Mouse (Mus musculus) CH12.LX (cell line): ENCODE measurements around the gene Wdfy4.

Source experiments
- CHD2 ChIP-seq: IDR thresholded peaks from 2 replicates; pipeline ENCODE4 v1.6.1; 2011; ENCODE audit warnings: low read length, improper control_type of control experiment
- CTCF ChIP-seq, 2 experiments: IDR thresholded peaks in 1 of 2; conservative IDR thresholded peaks in 1 of 2; 2 replicates each; pipeline ENCODE4 v1.5.1; 2011 to 2012; ENCODE audit warnings: low read depth in 2 of 2, low read length in 2 of 2, improper control_type of control experiment in 1 of 2, inconsistent platforms in 1 of 2, mild to moderate bottlenecking in 1 of 2, moderate library complexity in 1 of 2
- EP300 ChIP-seq: IDR thresholded peaks from 2 replicates; pipeline ENCODE4 v1.6.1; 2011; ENCODE audit warnings: low read length, improper control_type of control experiment
- POLR2A ChIP-seq: IDR thresholded peaks from 2 replicates; pipeline ENCODE4 v1.6.1; 2011; ENCODE audit warnings: low read depth, mild to moderate bottlenecking, improper control_type of control experiment, low read length
- POLR2AphosphoS2 ChIP-seq: IDR thresholded peaks from 2 replicates; pipeline ENCODE4 v1.6.1; 2011; ENCODE audit warnings: low read depth, low read length, improper control_type of control experiment
- RAD21 ChIP-seq: IDR thresholded peaks from 2 replicates; pipeline ENCODE4 v1.6.1; 2011; ENCODE audit warnings: low read depth, mild to moderate bottlenecking, low read length, improper control_type of control experiment, moderate library complexity
- RCOR1 ChIP-seq: conservative IDR thresholded peaks from 2 replicates; pipeline ENCODE4 v1.6.1; 2012; ENCODE audit warnings: low read depth, mild to moderate bottlenecking, inconsistent platforms, low read length, improper control_type of control experiment
- SMC3 ChIP-seq: IDR thresholded peaks from 2 replicates; pipeline ENCODE4 v1.6.1; 2011; ENCODE audit warnings: low read depth, low read length, improper control_type of control experiment
- USF1 ChIP-seq: IDR thresholded peaks from 2 replicates; pipeline ENCODE4 v1.6.1; 2014; ENCODE audit warnings: low read depth, mild to moderate bottlenecking, inconsistent platforms, low read length, improper control_type of control experiment
- USF2 ChIP-seq: conservative IDR thresholded peaks from 2 replicates; pipeline ENCODE4 v1.6.1; 2011; ENCODE audit warnings: low read depth, low read length, improper control_type of control experiment
- ZC3H11A ChIP-seq: IDR thresholded peaks from 2 replicates; pipeline ENCODE4 v1.6.1; 2012; ENCODE audit warnings: low read depth, mild to moderate bottlenecking, inconsistent platforms, low read length, improper control_type of control experiment
- ZMIZ1 ChIP-seq: IDR thresholded peaks from 2 replicates; pipeline ENCODE4 v1.6.1; 2012; ENCODE audit warnings: low read depth, mild to moderate bottlenecking, inconsistent platforms, low read length, improper control_type of control experiment

DNA sequence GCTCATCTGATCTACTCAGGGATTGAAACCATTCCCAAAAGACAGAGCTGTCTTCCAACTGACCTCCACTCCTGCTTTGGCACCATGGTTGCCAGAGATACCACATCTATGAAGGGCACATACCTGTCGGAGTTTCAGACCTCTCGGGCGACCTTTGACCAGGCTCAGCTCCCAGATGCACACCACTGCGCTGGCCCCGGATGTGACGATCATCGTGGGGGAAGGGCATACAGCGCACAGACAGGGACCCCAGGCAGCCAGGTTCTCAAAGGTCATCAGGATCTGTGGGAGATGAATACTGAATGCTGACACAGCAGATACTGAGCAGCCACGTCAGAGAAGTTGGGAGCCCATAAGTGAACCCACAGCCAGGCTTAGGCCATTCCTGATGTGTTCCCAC, 214.6 kb downstream of the Wdfy4 start:
- no peak for TF ChIP-seq CTCF (conservative IDR thresholded peaks at IDR 0.05 in 1 of 2, IDR thresholded peaks at IDR 0.05 in 1 of 2; ENCODE audit: low read depth in 2 of 2, low read length in 2 of 2)
- TF ChIP-seq USF1: no peak
- TF ChIP-seq EP300: no peak
- no peak for TF ChIP-seq SMC3
- no peak for TF ChIP-seq POLR2AphosphoS2
- TF ChIP-seq USF2: no peak
- TF ChIP-seq ZC3H11A: no peak
- TF ChIP-seq POLR2A: no peak
- no peak for TF ChIP-seq CHD2
- no peak for TF ChIP-seq ZMIZ1
- no peak for TF ChIP-seq RAD21
- TF ChIP-seq RCOR1: no peak
